Mouse (Mus musculus) lung, embryonic 16.5 days (tissue): Measurements from ENCODE around the gene Tgm2. TPM values are rescaled to one million over a fixed set of nuclear protein-coding genes. Genes with fewer than 3 reads are reported as not detected.

Experiments used
- ATAC-seq: fragments of 200-750 bp; cut with Nextera tagmentation; 2 replicates; pipeline ENCODE4 v1.8.0; 2017; ENCODE audit warnings: low read depth, mild to moderate bottlenecking, moderate library complexity
- H3K27ac ChIP-seq: fragments of 300-500 bp; sonication (generic); 2 replicates; pipeline ENCODE4 v1.5.1; 2014; ENCODE audit warnings: mild to moderate bottlenecking, control low read depth, low read length
- H3K27me3 ChIP-seq: fragments of 300-500 bp; sonication (generic); 2 replicates; pipeline ENCODE4 v1.6.1; 2014; ENCODE audit warnings: low read depth, low read length, mixed read lengths; ENCODE audit not compliant: control insufficient read depth, insufficient read depth
- H3K36me3 ChIP-seq: fragments of 300-500 bp; sonication (generic); 2 replicates; pipeline ENCODE4 v1.6.1; 2014; ENCODE audit warnings: low read length; ENCODE audit not compliant: control insufficient read depth, insufficient read depth
- H3K4me1 ChIP-seq: fragments of 300-500 bp; sonication (generic); replicated peaks from 2 replicates; pipeline ENCODE4 v1.6.1; 2014; ENCODE audit warnings: low read length, mixed read lengths; ENCODE audit not compliant: control insufficient read depth, insufficient read depth
- H3K4me2 ChIP-seq: fragments of 300-500 bp; sonication (generic); 2 replicates; pipeline ENCODE4 v1.6.1; 2014; ENCODE audit warnings: low read depth, low read length, control low read depth
- H3K4me3 ChIP-seq: fragments of 300-500 bp; sonication (generic); 2 replicates; pipeline ENCODE4 v1.5.1; 2014; ENCODE audit warnings: mild to moderate bottlenecking, low read length, control low read depth
- H3K9ac ChIP-seq: fragments of 300-500 bp; sonication (generic); 2 replicates; pipeline ENCODE4 v1.6.1; 2014; ENCODE audit warnings: low read length, control low read depth
- H3K9me3 ChIP-seq: fragments of 300-500 bp; sonication (generic); 2 replicates; pipeline ENCODE4 v1.6.1; 2016; ENCODE audit warnings: low read length; ENCODE audit not compliant: control insufficient read depth
- WGBS: fragments of 180-500 bp; shearing (Covaris S2); extraction: QIAGEN DNeasy Blood & Tissue Kit; methylation state at CpG from one replicate; pipeline ENCODE4 v1.1.7; 2014; 5-methylcytosine and 5-hydroxymethylcytosine counted together
- polyA plus RNA-seq: library from polyadenylated mRNA; unstranded; fragments of >200 nt; fragmentation: Nextera tagmentation; extraction: Ambion mirVana; gene quantifications from 2 replicates; pipeline ENCODE4 v1.2.1, GENCODE M21; 2015

Gene Tgm2
- polyA plus RNA-seq, 1 experiment from 2014 or later: 75.8 TPM

DNA sequence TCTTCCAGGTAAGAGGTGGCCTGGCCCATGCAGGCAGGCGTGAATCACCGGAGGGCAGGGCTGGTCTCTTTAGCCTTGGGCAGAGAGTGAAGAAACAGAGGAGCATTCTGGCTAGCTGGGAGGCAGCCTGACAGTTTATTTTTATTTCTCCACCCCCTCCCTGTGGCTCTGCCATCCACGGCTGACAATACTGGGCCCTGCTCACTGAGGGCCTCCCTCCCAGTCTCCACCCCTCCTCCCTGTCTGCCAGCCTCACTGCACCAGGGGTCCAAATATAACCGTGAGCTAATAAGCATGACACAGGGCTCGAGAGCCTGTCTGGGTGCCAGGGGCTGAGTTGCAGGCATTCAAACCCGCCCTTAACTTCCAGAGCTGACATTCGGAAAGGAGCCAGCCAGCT is 6.6 kb downstream of the Tgm2 start:
- WGBS: 25% methylated on average over 7 of the region's 7 CpGs
- Histone ChIP-seq H3K4me2 (no peak overlapping the region), H3K4me1 (peaks cover 57% of the 10 kb centered on the region), H3K27ac (peak overlapping the region; percentile 82), H3K36me3 (0 out of 2 replicates have a peak, but pooled peaks cover 5% of the 10 kb centered on the region), H3K9me3 (no peaks in the 10 kb centered on the region), H3K9ac (peak overlapping the region; percentile 54), H3K4me3 (no peak overlapping the region), H3K27me3 (no peaks in the 10 kb centered on the region)
- ATAC-seq: peak; percentile 60

DNA sequence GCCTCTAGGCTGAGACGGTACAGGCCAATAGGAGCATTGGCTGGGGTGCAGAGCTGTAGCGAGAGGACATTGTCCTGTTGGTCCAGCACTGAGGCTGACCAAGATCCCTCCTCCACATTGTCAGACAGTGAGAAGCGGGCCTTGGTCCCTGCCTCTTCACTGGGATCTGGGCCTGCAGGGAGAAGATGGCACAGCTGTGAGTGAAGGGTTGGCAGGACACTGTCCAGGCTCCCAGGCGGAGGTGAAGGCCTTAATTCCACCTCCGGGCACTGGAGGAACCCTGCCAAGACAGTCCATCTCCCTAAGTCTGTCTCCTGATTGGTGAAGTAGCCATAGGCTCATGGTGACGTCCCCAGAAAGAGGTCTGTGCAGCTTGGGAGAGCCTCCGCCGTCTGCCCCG is 7.5 kb downstream of the Tgm2 start:
- Histone ChIP-seq H3K4me2 (no peak overlapping the region), H3K27ac (no peak overlapping the region; the same call in 1 of the 2 replicates), H3K4me3 (no peak overlapping the region), H3K27me3 (no peaks in the 10 kb centered on the region), H3K9ac (no peak overlapping the region), H3K9me3 (no peaks in the 10 kb centered on the region), H3K36me3 (0 out of 2 replicates have a peak, but pooled peaks cover 5% of the 10 kb centered on the region), H3K4me1 (peaks cover 51% of the 10 kb centered on the region)
- 87% methylated on average over 9 of the region's 9 CpGs for WGBS
- no peak for ATAC-seq

DNA sequence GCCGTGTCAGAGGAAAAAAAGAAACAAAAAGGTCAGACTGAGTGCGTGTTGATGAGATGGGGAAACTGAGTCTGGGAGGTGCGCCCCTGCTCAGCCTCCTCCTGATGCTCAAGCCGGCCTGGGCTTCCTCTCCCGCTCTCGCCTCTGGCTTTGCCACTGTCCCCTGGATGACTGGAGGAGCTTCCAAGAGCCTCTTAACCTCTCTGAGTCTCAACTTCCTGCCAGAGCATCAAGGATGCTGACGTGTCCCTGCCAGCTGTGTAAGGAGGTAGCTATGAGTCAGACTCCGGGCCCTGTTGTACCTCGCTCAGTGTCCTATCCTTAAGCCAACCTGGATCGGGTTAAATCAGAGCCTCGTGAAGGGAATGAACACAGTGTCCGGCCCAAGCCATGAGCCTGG is 8.5 kb downstream of the Tgm2 start:
- H3K36me3 ChIP-seq: 0 out of 2 replicates have a peak, but pooled peaks cover 8% of the 10 kb centered on the region
- no peak overlapping the region for H3K4me3 ChIP-seq
- 75% methylated on average over 12 of the region's 12 CpGs for WGBS
- H3K4me2 ChIP-seq: no peak overlapping the region
- no peaks in the 10 kb centered on the region for H3K27me3 ChIP-seq
- ATAC-seq: no peak
- no peak overlapping the region for H3K9ac ChIP-seq
- peaks cover 44% of the 10 kb centered on the region for H3K4me1 ChIP-seq
- H3K27ac ChIP-seq: no peak overlapping the region
- H3K9me3 ChIP-seq: no peaks in the 10 kb centered on the region

DNA sequence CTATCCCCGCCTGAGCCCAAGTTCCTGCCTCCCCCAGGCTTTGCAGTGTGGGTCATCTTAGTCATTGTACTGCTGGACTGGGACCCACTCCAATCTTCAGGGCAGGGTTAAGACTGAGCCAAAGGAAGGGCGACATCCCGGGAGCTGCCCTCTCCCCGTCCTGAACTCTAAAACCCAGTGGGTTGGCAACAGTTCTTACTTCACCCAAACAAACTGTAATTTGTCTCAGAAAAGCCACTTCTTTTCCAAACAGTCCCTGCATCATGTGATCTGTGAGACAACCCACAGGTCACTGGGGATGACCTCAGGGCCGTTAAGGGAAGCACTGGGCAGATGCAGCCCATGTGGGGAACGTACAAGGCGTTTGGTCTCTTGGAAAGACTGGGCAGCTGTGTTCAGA is 10.0 kb downstream of the Tgm2 start:
- no peak overlapping the region for H3K4me2 ChIP-seq
- H3K27me3 ChIP-seq: no peaks in the 10 kb centered on the region
- WGBS: 46% methylated on average over 7 of the region's 7 CpGs
- ATAC-seq: peak; percentile 86
- no peak overlapping the region for H3K4me3 ChIP-seq
- peaks cover 30% of the 10 kb centered on the region for H3K4me1 ChIP-seq
- 0 out of 2 replicates have a peak, but pooled peaks cover 12% of the 10 kb centered on the region for H3K36me3 ChIP-seq
- H3K9me3 ChIP-seq: no peaks in the 10 kb centered on the region
- peak overlapping the region; percentile 53 for H3K27ac ChIP-seq
- H3K9ac ChIP-seq: no peak overlapping the region

DNA sequence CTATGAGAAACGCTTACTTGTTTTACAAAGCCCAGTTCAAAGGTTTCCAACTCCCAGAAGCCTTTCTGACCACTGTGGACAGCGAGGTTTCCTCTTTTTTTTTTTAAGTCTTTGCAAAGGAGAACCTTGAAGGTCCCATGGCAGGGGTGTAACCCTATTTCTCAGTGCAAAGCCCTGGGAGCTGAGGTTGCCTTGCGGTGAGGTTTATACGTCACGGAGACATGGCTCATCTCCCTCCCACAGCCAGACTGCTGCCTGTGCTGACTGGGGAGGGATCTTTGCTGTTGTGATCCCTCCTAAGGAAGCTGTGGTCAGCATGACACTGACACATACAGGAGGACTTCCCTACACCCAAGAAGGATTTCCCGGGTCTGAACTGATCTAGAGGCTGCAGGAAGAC is 13.2 kb downstream of the Tgm2 start:
- Histone ChIP-seq H3K4me3 (no peak overlapping the region), H3K27me3 (no peaks in the 10 kb centered on the region), H3K27ac (no peak overlapping the region), H3K4me2 (no peak overlapping the region), H3K9me3 (no peaks in the 10 kb centered on the region), H3K9ac (no peak overlapping the region), H3K36me3 (0 out of 2 replicates have a peak, but pooled peaks cover 7% of the 10 kb centered on the region), H3K4me1 (peaks cover 28% of the 10 kb centered on the region)
- ATAC-seq: no peak
- 68% methylated on average over 6 of the region's 6 CpGs for WGBS

DNA sequence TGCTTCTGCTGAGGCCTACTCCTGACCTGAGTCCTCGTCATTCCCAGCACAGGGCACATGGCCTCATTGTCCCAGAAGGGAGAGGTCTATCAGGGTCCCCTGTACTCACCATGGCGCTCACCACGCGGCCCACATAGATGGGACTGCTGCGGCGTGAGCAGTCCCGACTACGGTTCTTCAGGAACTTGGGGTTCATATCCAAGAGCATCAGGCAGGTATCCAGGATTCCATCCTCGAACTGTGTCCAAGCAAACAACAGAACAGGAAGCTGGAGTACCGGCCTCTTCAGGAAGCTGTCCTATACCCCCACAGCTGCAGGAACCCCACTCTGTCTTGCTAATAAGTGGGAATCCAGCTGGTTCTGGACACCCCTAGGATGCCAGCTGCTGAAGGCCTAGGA is 13.9 kb downstream of the Tgm2 start:
- no peak overlapping the region for H3K27ac ChIP-seq
- H3K4me3 ChIP-seq: no peak overlapping the region
- H3K36me3 ChIP-seq: 0 out of 2 replicates have a peak, but pooled peaks cover 8% of the 10 kb centered on the region
- 83% methylated on average over 10 of the region's 10 CpGs for WGBS
- no peak overlapping the region for H3K9ac ChIP-seq
- peaks cover 27% of the 10 kb centered on the region for H3K4me1 ChIP-seq
- no peak overlapping the region for H3K4me2 ChIP-seq
- ATAC-seq: no peak
- H3K9me3 ChIP-seq: no peaks in the 10 kb centered on the region
- no peaks in the 10 kb centered on the region for H3K27me3 ChIP-seq

DNA sequence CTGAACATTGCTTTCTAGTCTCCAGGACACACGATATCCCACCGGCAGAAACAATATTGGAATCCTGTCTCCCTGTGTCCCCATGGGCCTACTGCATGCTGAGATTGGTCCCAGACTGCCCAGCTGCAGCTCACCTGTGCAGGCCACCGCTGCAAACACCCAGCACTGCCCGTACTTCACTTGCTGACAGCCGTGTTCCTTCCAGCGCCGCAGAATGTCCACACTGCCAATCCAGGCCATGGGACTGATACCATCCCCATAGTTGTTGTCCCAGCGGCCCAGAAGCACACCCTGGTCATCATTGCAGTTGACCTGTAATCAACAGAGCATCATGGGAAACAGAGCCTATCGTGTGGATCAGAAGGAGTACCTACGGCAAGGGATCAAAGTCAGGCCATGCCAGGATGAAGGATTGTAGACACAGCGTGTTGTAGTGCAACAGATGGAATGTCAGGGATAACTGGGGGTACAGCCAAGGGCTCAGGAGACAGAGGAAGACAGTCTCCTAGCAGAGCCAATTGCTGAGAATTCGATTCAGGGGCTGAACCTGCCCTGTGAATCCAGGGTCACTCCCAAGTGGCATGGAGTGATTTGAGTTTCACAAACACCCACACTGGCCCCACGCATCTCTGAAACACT is 14.9 kb downstream of the Tgm2 start:
- no peaks in the 10 kb centered on the region for H3K9me3 ChIP-seq
- H3K9ac ChIP-seq: no peak overlapping the region
- 85% methylated on average over 13 of the region's 13 CpGs for WGBS
- H3K4me1 ChIP-seq: peaks cover 31% of the 10 kb centered on the region
- no peak overlapping the region for H3K27ac ChIP-seq
- H3K36me3 ChIP-seq: 0 out of 2 replicates have a peak, but pooled peaks cover 15% of the 10 kb centered on the region
- no peak for ATAC-seq
- no peak overlapping the region for H3K4me2 ChIP-seq
- no peak overlapping the region for H3K4me3 ChIP-seq
- no peaks in the 10 kb centered on the region for H3K27me3 ChIP-seq

DNA sequence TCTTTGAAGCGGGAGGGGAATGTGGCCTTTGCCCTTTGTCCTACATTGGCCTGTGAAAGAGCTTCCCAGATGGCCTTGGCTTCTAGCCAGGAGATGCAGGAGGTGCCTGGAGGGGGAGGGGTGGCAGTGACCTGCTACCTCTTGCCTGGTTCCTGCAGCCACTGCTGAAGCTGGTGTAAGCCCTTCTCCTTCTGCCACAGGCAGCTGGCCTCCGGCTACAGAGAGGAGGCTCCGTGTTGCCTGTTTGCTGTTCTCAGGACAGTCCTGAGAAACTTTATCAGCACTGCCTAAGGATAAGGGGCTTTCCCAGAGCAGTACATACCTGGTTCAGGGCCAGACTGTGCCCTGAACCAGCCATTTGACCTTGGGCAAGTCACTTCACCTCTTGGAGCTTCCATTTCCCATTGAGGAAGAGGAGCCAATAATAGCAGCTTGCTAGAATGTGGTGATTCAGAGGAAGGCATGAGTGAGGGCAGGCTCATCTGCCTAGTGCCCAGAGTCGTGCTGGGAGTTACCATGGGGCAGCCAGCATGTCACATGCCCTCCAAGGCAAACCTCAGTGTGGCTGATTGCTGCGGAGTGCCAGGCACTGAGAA is 15.7 kb downstream of the Tgm2 start:
- peaks cover 25% of the 10 kb centered on the region for H3K4me1 ChIP-seq
- WGBS: 35% methylated on average over 5 of the region's 5 CpGs
- H3K4me2 ChIP-seq: no peak overlapping the region
- ATAC-seq: no peak
- no peaks in the 10 kb centered on the region for H3K27me3 ChIP-seq
- no peak overlapping the region for H3K9ac ChIP-seq
- no peak overlapping the region for H3K4me3 ChIP-seq
- H3K9me3 ChIP-seq: no peaks in the 10 kb centered on the region
- H3K27ac ChIP-seq: no peak overlapping the region
- H3K36me3 ChIP-seq: peaks cover 20% of the 10 kb centered on the region

DNA sequence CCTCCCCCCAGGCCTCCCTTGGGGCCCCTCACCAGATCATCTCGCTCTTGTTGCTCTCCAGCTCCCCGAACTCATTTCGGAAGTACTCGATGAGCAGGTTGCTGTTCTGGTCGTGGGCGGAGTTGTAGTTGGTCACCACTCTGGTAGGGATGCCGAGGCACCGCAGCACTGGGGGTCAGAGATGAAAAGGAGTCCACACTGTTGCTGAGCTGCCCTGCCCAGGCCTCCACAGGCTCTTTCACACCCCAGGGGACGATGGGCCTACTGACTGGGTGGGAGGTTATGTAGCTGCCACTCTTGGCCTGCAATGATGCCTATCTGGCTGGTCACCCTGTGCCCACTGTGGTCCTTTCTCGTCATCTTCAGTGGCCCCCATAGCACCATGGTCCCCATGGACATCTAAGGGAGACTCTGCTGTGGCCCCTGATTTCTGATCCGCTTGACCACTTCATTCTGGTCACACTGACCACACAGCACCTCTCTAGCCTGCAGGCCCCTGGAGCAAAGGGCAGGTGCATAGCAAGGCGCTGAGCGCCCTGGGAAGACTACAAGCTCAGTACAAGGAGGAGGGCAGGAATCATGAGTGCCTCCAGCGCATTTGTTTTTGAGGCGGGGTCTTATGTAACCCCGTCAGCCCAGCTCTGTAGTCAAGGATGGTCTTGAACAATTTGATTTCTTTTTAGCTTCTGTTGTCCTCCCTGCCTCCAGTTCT is 16.8 kb downstream of the Tgm2 start:
- WGBS: 82% methylated on average over 16 of the region's 16 CpGs
- Histone ChIP-seq H3K9me3 (no peaks in the 10 kb centered on the region), H3K4me2 (no peak overlapping the region), H3K36me3 (peaks cover 27% of the 10 kb centered on the region), H3K27ac (peak overlapping the region; percentile 91; the same call in 1 of the 2 replicates), H3K9ac (no peak overlapping the region), H3K27me3 (no peaks in the 10 kb centered on the region), H3K4me1 (peaks cover 25% of the 10 kb centered on the region), H3K4me3 (no peak overlapping the region)
- no peak for ATAC-seq
